Mouse (Mus musculus): ENCODE results near the gene Myo1b. TPM values are rescaled to one million over a fixed set of nuclear protein-coding genes. Genes with fewer than 3 reads are reported as not detected.

Myo1b gene
- polyA plus RNA-seq, 1 experiment from 2014 or later: 110 TPM

DNA sequence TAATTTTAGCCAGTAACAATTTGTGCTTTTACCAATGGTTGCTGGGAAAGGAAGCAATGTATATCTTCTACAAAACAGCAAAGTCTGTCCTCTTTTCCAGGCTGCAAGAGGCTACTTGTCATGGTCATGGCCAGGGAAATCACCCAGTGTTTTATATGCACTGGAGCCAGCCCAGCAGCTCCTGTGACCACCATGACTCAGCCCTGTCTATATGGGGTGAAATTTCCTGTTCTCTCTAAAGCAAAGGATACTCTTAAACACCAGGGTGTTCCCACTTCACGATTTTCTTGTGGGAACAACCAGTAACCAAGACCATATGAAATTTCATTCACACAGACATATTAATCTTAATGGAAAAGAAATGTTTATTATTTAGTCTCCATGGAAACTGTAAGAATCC lies 107.6 kb downstream of the Myo1b start:
- Histone ChIP-seq H3K4me1 (ENCODE audit: control insufficient read depth, insufficient read depth, low read length) (no peaks in the 10 kb centered on the region), H3K9me3 (ENCODE audit: control insufficient read depth, low read length) (no peaks in the 10 kb centered on the region), H3K9ac (ENCODE audit: low read length) (no peak overlapping the region), H3K4me3 (ENCODE audit: low read depth, low read length) (no peak overlapping the region), H3K27ac (replicated peaks; ENCODE audit: low read depth, low read length) (no peak overlapping the region), H3K27me3 (ENCODE audit: control insufficient read depth, insufficient read depth, low read length) (no peaks in the 10 kb centered on the region), H3K36me3 (ENCODE audit: control insufficient read depth, insufficient read depth, low read length) (no peaks in the 10 kb centered on the region), H3K4me2 (ENCODE audit: low read depth, severe bottlenecking) (no peak overlapping the region)
- 61% methylated on average over 1 of the region's 1 CpGs for WGBS
- ATAC-seq (ENCODE audit: insufficient number of reproducible peaks, low FRiP score, low TSS enrichment, low read depth) (no peak), DNase-seq (ENCODE audit: low spot score) (no peak)

DNA sequence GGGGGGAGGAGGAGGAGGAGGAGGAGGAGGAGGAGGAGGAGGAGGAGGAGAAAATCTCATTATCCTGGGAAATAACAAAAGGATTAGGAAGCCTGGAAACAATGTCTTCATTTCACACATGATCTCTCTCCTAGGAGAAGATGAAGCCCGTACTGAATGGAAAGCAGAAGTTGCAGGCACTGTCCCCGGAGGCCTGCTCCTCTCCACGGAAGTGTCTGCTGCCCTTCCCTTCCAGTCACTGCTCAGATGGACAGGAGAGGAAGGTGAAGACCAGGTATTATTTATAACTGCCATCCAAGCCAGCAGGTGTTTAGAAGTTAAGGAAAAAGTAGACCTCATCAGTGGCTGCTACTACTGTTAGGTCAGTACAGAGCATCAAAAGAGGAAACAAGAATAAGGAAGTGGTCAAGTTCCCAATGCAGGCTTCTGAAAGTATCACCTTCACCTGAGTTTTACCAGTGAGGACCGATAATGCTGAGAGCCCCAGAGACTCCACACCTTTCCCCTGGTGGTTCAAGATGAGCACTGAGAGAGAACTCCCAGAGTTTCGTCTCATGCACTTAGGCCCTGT lies 110.7 kb downstream of the Myo1b start:
- H3K9ac ChIP-seq (ENCODE audit: low read length): no peak overlapping the region
- no peaks in the 10 kb centered on the region for H3K9me3 ChIP-seq (ENCODE audit: control insufficient read depth, low read length)
- H3K27me3 ChIP-seq (ENCODE audit: control insufficient read depth, insufficient read depth, low read length): no peaks in the 10 kb centered on the region
- no peaks in the 10 kb centered on the region for H3K4me1 ChIP-seq (ENCODE audit: control insufficient read depth, insufficient read depth, low read length)
- 91% methylated on average over 5 of the region's 5 CpGs for WGBS
- no peak overlapping the region for H3K4me2 ChIP-seq (ENCODE audit: low read depth, severe bottlenecking)
- no peak overlapping the region for H3K4me3 ChIP-seq (ENCODE audit: low read depth, low read length)
- no peak for ATAC-seq (ENCODE audit: insufficient number of reproducible peaks, low FRiP score, low TSS enrichment, low read depth)
- H3K36me3 ChIP-seq (ENCODE audit: control insufficient read depth, insufficient read depth, low read length): peaks cover 2% of the 10 kb centered on the region; the same call in 1 of the 2 replicates
- DNase-seq (ENCODE audit: low spot score): no peak
- H3K27ac ChIP-seq (replicated peaks; ENCODE audit: low read depth, low read length): no peak overlapping the region

DNA sequence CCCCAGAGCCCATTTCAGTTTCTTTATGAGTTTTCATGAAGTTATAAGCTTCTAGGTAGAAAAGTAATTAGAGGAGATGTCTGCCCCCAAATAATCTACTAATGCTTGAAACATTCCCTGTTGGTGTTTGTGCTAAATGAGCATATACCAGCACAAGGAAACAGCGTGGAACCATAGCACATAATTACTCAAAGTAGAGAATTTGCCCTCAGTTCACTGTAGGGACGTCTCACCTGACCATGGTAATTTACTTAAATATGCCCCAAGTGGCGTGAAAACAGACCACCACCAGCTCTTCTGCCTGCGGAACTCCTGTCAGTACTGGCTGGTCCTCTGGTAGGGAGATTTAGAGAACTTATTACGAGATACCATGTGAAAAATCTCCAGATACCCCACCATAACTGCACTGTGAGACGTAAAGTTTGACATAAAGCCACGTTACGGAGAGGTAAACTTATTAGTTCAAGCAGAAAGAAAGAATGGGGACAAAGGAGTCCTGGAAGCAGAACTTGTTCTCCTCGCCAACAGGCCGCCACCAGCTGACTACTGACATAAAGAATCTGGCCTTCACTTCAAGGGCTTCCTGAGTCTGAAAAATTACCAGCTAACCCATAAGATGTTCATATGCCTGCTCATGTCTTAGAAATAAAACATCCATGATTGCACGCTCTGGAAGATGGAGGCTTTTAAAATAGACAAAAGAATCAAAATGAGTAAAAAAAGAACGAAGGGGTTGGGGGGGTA lies 111.4 kb downstream of the Myo1b start:
- DNase-seq (ENCODE audit: low spot score): no peak
- WGBS: 78% methylated on average over 11 of the region's 12 CpGs

GRCm38 (mm10) chr1:51798011-51798471 lies 117.8 kb downstream of the Myo1b start:
- no peaks in the 10 kb centered on the region for H3K9me3 ChIP-seq (ENCODE audit: control insufficient read depth, low read length)
- peaks cover 3% of the 10 kb centered on the region; the same call in 1 of the 2 replicates for H3K36me3 ChIP-seq (ENCODE audit: control insufficient read depth, insufficient read depth, low read length)
- H3K4me3 ChIP-seq (ENCODE audit: low read depth, low read length): no peak overlapping the region
- no peaks in the 10 kb centered on the region for H3K27me3 ChIP-seq (ENCODE audit: control insufficient read depth, insufficient read depth, low read length)
- no peak overlapping the region for H3K27ac ChIP-seq (replicated peaks; ENCODE audit: low read depth, low read length)
- 84% methylated on average over 7 of the region's 7 CpGs for WGBS
- H3K4me2 ChIP-seq (ENCODE audit: low read depth, severe bottlenecking): no peak overlapping the region
- ATAC-seq (ENCODE audit: insufficient number of reproducible peaks, low FRiP score, low TSS enrichment, low read depth) (no peak), DNase-seq (ENCODE audit: low spot score) (no peak)
- H3K9ac ChIP-seq (ENCODE audit: low read length): no peak overlapping the region
- no peaks in the 10 kb centered on the region for H3K4me1 ChIP-seq (ENCODE audit: control insufficient read depth, insufficient read depth, low read length)

More for the DNA sequence above, 111.4 kb downstream of the Myo1b start:
- no peak overlapping the region for H3K4me3 ChIP-seq (ENCODE audit: low read depth, low read length)
- no peaks in the 10 kb centered on the region for H3K27me3 ChIP-seq (ENCODE audit: control insufficient read depth, insufficient read depth, low read length)
- no peaks in the 10 kb centered on the region for H3K9me3 ChIP-seq (ENCODE audit: control insufficient read depth, low read length)
- no peak overlapping the region for H3K9ac ChIP-seq (ENCODE audit: low read length)
- no peaks in the 10 kb centered on the region for H3K4me1 ChIP-seq (ENCODE audit: control insufficient read depth, insufficient read depth, low read length)
- ATAC-seq (ENCODE audit: insufficient number of reproducible peaks, low FRiP score, low TSS enrichment, low read depth): no peak
- no peak overlapping the region for H3K4me2 ChIP-seq (ENCODE audit: low read depth, severe bottlenecking)
- H3K36me3 ChIP-seq (ENCODE audit: control insufficient read depth, insufficient read depth, low read length): peaks cover 3% of the 10 kb centered on the region; the same call in 1 of the 2 replicates
- H3K27ac ChIP-seq (replicated peaks; ENCODE audit: low read depth, low read length): no peak overlapping the region

DNA sequence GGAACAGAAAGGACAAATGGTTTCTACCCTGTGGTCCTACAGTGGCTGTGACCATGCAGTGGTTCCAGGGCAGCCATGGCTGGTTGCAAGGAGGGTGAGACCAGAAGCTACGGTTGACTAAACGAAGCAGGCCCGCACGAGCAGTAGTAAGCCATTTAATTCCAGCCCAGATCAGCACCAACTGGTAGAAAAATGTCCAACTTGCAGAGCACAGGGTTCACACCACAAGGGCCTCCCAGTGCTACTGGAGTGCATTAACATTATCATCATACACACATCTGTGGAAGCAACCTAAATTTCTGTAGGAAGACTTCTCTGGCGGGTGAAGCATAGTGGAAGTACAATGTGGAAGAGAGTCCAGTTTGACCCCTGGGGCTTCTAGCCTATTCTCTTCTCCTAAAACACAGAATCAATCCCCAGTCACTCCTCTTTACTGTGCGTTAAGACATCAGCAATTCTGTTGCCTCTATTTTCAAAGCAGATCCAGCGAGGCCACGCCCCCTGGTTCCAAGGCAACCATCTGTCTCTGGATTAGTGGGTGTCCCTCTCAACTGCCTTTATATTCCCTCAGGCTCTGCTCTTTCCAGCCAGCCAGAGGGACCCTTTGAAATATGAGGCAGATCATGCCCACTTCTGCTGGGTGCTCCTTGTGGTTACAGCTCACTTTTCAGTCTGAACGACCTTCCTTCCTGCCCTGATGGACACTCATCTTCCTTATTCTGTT lies 120.1 kb downstream of the Myo1b start:
- Histone ChIP-seq H3K4me3 (ENCODE audit: low read depth, low read length) (no peak overlapping the region), H3K27me3 (ENCODE audit: control insufficient read depth, insufficient read depth, low read length) (no peaks in the 10 kb centered on the region), H3K27ac (replicated peaks; ENCODE audit: low read depth, low read length) (no peak overlapping the region), H3K4me2 (ENCODE audit: low read depth, severe bottlenecking) (no peak overlapping the region), H3K9me3 (ENCODE audit: control insufficient read depth, low read length) (no peaks in the 10 kb centered on the region), H3K36me3 (ENCODE audit: control insufficient read depth, insufficient read depth, low read length) (peaks cover 13% of the 10 kb centered on the region; the same call in 1 of the 2 replicates), H3K4me1 (ENCODE audit: control insufficient read depth, insufficient read depth, low read length) (no peaks in the 10 kb centered on the region), H3K9ac (ENCODE audit: low read length) (no peak overlapping the region)
- DNase-seq (ENCODE audit: low spot score) (peak; percentile 26), ATAC-seq (ENCODE audit: insufficient number of reproducible peaks, low FRiP score, low TSS enrichment, low read depth) (no peak)
- 69% methylated on average over 9 of the region's 9 CpGs for WGBS

DNA sequence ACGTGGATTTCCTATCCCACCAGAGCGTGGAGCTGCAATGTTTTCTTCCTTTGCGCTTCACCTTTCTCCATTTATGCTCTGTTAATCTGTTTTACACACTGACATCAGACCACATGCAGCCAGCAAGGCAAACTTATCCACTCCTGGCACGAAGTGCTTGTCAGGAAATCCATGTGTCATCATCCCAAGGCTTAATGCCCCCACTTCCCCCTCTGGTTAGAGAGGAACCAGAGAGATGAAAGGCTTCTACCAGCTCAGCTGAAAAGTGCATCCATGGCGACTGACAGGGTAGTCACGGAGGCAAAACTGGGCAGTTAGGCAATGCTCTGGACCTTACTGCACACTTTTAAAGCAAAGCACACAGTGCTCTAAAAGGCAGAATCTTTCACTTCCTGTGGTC lies 126.6 kb downstream of the Myo1b start:
- H3K4me3 ChIP-seq (ENCODE audit: low read depth, low read length): no peak overlapping the region
- ATAC-seq (ENCODE audit: insufficient number of reproducible peaks, low FRiP score, low TSS enrichment, low read depth) (no peak), DNase-seq (ENCODE audit: low spot score) (no peak)
- H3K9ac ChIP-seq (ENCODE audit: low read length): no peak overlapping the region
- 34% methylated on average over 6 of the region's 6 CpGs for WGBS
- H3K4me1 ChIP-seq (ENCODE audit: control insufficient read depth, insufficient read depth, low read length): 0 out of 2 replicates have a peak, but pooled peaks cover 3% of the 10 kb centered on the region
- peaks cover 10% of the 10 kb centered on the region; the same call in 1 of the 2 replicates for H3K36me3 ChIP-seq (ENCODE audit: control insufficient read depth, insufficient read depth, low read length)
- no peaks in the 10 kb centered on the region for H3K27me3 ChIP-seq (ENCODE audit: control insufficient read depth, insufficient read depth, low read length)
- H3K4me2 ChIP-seq (ENCODE audit: low read depth, severe bottlenecking): no peak overlapping the region
- H3K9me3 ChIP-seq (ENCODE audit: control insufficient read depth, low read length): no peaks in the 10 kb centered on the region
- no peak overlapping the region for H3K27ac ChIP-seq (replicated peaks; ENCODE audit: low read depth, low read length)

- H3K36me3 ChIP-seq (ENCODE audit: control insufficient read depth, insufficient read depth, low read length): peaks cover 4% of the 10 kb centered on the region; the same call in 1 of the 2 replicates
- no peaks in the 10 kb centered on the region for H3K4me1 ChIP-seq (ENCODE audit: control insufficient read depth, insufficient read depth, low read length)
- no peak overlapping the region for H3K4me3 ChIP-seq (ENCODE audit: low read depth, low read length)
- H3K9ac ChIP-seq (ENCODE audit: low read length): no peak overlapping the region
- DNase-seq (ENCODE audit: low spot score): no peak
- H3K4me2 ChIP-seq (ENCODE audit: low read depth, severe bottlenecking): no peak overlapping the region
- WGBS: 92% methylated on average over 6 of the region's 6 CpGs
- H3K27me3 ChIP-seq (ENCODE audit: control insufficient read depth, insufficient read depth, low read length): no peaks in the 10 kb centered on the region
- no peaks in the 10 kb centered on the region for H3K9me3 ChIP-seq (ENCODE audit: control insufficient read depth, low read length)
- no peak for ATAC-seq (ENCODE audit: insufficient number of reproducible peaks, low FRiP score, low TSS enrichment, low read depth)
- no peak overlapping the region for H3K27ac ChIP-seq (replicated peaks; ENCODE audit: low read depth, low read length)
These were observed 133.8 kb downstream of the Myo1b start for GRCm38 (mm10) chr1:51782091-51782490.

GRCm38 (mm10) chr1:51780357-51780756 lies 135.5 kb downstream of the Myo1b start:
- Histone ChIP-seq H3K9me3 (ENCODE audit: control insufficient read depth, low read length) (no peaks in the 10 kb centered on the region), H3K4me1 (ENCODE audit: control insufficient read depth, insufficient read depth, low read length) (no peaks in the 10 kb centered on the region), H3K36me3 (ENCODE audit: control insufficient read depth, insufficient read depth, low read length) (peaks cover 4% of the 10 kb centered on the region; the same call in 1 of the 2 replicates), H3K4me2 (ENCODE audit: low read depth, severe bottlenecking) (no peak overlapping the region), H3K27ac (replicated peaks; ENCODE audit: low read depth, low read length) (no peak overlapping the region), H3K4me3 (ENCODE audit: low read depth, low read length) (no peak overlapping the region), H3K27me3 (ENCODE audit: control insufficient read depth, insufficient read depth, low read length) (no peaks in the 10 kb centered on the region), H3K9ac (ENCODE audit: low read length) (no peak overlapping the region)
- DNase-seq (ENCODE audit: low spot score): no peak
- no peak for ATAC-seq (ENCODE audit: insufficient number of reproducible peaks, low FRiP score, low TSS enrichment, low read depth)

All from limb, embryonic 11.5 days (tissue).